Mouse (Mus musculus): ENCODE measurements at regions not wholly inside any gene's neighbourhood (a gene's known extent, or its start where the extent isn't known, plus 50 kb on each side); places are given as distances from the start of the nearest gene placed in this dataset.

GRCm38 (mm10) chr16:72069581-72069980 lies 238.5 kb upstream of the Robo1 start:
- no peak for TF ChIP-seq CTCF (IDR thresholded peaks at IDR 0.05; ENCODE audit: low read depth)
- TF ChIP-seq EP300 (IDR thresholded peaks at IDR 0.05; ENCODE audit: low read depth) = no peak
